Mouse (Mus musculus): Measurements from ENCODE around the gene Ciart.
A peak's percentile ranks its signal among the peaks of the same experiment; 100 is the strongest.
"Not testable (repeated sequence)": the region's sequence is repeated elsewhere in the genome, so short reads cannot be mapped to it uniquely, and the experiment has no call there.

Ciart gene

DNA sequence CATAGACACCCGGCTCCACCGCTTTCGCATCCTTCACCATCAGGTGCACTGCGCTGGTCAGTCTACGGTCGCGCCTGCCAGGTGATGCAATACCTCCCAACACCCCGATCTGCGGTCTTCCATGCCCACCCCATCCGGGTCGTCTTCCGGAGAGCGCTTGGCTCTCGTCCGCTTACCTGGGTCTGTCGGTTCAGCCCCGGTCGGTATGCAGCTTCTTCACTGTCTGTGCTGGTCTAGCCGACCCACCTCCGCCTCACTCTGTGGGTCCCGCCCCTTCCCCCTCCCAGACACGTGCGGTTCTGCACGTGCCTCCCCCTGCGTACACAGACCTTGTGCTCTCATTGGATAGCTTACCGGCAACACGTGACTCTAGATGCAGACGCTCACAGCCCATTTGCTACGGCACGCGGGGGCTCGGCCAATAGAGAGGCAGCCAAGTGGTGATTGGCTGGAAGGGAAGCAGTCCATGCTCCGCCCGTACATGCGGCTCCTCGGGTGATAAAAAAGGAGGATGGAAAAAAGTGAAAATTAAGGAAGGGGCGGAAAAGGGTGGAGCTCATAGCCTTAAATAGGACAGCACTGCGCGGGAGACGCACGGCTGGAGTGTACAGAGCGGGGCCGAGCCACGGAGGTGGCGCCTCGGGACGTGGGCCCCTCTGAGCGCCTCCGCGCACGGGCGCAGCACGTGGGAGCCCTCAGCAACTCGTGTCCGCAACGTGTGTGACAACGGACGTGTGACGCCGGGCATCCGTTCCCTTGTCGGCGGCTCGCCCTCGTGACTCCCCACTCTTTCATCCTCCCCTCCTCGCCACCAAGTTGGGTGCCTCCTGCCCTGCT, at the start of gene Ciart:
TSS of gene Ciart (minus strand) at position 273 of the 837 bp plus-strand sequence.
- peak; percentile 83 to 91 for DNase-seq

DNA sequence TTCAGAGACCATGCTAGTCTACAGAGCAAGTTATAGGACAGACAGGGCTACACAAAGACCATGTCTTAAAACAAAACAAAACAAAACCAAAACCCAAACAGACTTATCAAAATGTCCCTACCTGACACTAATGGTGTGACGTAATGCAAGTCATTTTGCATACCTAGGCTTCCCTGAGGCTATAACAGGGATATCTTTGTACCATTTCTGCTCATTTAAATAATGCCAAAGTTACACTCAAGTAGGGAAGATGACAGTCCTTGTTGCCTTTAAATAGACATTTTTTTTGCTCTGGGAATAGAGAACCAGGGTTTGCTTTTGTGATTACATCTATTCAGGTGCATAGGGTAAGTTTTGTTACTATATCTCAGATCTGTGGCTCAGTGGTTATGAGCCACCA, 49.4 kb upstream of the Ciart start:
- no peak for DNase-seq

DNA sequence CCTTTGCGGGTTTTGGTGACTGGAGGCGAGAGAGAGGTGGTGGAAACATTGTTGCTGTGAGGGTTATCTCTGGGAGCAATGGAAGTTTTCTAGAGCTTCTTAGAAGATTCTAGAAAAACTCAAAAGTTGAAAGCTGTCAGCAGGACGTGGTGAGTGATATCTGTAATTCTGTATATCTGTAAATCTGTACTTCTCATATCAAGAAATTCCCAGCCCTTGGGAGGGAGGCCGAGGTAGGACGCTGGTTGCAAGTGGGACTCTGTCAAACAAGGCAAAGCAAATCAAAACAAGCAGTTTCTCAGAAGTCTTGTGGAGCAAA, 48.4 kb upstream of the Ciart start:
- DNase-seq = peak in 1 of 2 experiments; percentile 35

DNA sequence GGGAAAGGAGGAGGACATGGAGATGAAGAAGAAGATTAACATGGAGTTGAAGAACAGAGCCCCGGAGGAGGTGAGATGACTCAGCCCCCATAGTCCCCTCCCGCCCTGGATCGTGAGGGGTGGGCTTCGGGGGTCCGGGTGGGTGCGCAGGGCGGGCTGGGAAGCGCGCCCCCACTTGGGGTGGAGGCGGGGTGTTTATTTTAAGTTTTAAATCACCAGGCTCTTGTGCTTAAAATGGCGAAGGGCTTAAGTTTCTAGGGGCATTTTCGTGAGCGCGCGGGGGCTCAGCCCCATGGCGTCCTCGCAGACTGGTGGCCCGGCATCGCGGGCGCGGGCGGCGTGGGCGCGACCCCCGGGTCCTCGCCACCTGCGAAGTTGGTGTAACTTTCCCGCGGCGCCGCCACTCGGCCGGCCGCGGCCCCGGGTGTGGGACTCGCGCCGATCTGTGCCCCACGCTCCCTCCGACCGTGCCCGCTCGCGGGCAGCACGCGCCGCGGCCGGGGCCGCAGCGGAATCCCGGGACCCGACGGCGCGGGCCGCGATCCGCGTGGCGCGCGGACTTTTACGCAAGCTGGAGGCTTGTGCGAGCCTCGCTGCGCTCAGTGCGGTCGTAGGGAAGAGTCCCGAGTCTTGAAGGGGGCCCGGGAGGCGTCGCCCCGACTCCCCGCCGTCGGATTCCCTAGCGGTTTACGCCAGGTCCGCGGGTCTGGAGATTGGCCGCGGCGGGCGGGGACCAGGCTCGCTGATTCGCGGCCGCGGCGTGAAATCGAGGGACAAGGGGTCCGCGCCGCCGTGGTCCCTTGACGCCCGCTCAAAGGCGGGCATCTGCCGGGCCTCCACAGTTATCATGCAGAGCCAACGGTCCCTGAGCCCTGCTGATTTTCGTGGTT, 47.8 kb upstream of the Ciart start:
- peak; percentile 61 to 69 for DNase-seq

DNA sequence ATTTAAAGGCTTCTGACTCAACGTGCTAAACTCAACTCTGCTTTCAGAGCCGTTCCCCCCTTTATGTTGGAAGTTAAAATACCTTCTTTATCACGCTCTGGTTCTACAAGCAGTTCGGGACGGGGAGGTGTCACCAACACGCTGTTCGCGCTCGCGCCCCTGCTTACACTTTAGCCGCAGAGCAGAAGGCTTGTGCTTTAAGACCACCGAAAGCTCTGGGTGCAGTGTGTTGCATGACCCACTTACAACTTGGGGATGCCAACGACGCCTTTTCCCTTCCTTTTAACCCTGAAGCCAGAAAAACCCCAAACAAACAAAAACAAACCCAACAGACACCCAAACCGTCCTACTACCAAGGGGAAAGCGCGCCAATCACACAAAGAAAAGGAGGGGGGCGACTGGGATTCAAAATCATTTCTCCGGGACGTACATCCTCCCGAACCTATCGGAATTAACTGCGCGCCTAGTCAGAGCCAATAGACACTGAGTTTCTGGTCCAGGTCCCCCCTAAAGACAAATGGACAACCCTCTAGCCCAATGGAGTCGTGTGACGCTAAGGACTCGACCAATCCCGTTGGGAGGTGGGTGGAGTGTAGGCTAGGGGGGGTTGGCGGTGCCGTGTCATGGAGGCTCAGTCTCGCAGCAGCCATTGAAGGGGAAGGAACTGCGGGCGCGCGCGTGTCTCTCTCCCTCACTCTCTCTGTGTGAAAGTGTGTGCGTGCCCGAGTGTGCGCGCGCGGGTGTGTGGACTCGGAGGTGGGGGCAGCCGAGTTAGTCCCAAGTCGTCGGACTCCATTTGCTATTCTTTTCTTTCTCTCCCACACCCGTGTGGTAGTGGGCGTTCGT, 46.8 kb upstream of the Ciart start, which contains the start of gene Anp32e:
TSS of gene Anp32e (plus strand) at position 589 of the 846 bp plus-strand sequence.
- DNase-seq = peak; percentile 97 to 98

DNA sequence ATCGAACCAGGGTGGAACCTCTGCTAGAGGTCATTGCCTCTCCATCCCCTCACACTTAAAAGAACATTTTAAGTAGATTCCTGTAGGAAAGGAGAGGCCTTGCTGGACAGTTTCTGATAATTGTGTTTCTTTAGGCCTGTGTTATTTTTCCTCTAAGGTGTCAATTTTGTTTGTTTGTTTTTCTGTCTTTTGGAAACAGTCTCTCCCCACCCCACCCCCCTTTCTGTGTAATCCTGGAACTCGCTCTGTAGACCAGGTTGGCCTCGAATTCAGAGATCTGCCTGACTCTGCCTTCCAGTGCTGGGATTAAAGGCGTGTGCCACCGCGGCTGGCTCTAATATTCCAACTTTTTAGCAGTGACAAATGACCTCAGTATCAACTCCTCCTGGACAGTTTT, 46.2 kb upstream of the Ciart start:
- DNase-seq = no peak

DNA sequence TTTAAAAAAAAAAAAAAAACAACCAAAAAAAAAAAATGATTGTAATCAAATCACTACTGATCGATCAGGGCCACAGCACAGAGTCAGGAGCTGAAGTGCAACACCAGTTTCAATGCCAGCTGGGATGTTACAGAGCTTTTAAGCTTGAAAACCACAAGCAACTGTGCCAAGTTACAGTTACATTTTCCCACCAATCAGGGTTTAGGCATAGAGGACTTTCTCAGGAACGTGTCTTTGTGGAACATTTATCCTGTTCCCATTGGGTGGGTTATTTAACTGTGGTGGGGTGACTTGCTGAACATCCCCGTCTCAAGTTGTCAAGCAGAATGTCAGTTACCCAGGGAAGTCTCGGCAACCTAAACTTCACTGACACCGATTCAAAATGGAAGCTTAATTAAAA, 43.0 kb upstream of the Ciart start:
- DNase-seq = no peak

DNA sequence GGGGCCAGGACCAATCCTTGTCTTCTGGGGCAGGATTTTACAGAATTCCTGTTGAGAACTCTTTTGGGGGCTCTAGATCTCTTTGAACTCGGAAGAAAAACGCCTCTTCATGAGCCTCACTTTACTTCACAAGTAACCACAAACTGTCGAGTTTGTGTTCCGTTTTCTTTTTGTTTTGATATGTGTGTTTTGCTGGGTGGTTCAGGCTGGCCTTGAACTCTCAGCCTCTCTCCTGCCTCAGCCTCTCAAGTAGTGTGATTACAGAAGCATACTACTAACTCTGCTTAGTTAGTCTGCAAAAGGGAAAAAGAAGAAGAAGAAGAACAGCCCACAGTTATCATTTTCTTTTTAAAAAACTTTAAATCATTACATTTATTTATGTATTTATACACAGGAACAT, 42.1 kb upstream of the Ciart start:
- DNase-seq = peak; percentile 19 to 49

DNA sequence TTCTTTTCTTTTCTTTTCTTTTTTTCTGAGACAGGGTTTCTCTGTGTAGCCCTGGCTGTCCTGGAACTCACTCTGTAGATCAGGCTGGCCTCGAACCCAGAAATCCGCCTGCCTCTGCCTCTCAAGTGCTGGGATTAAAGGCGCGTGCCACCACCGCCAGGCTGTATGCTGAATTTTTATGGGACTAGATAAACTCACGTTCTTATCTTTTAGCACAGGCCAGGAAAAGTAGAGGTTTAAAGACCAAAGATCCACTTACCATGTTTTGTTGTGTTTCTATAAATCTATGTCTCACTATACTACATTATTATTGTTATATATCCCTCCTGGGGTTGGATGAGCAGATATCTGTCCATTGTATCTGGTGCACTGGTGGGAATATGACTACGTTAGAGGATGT, 41.4 kb upstream of the Ciart start:
- not testable (repeated sequence) for DNase-seq

DNA sequence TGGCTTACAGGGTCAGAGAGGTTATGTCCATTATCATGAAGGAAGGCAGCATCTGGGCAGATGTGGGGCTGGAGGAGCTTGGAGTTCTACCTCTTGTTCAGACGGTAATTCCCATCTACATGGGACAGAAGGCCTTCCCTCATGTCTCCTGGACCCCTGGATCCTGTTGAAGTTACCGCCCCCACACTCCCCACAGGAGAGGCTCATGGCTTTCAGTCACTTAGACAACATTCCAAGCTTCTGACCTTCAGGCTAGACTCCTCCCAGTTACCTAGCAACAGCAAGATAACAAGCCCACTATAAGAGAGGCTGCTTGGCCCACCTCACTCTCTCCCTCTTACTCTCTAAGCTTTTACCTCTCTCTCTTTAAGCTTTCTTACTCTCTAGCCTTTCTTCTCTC, 38.5 kb upstream of the Ciart start:
- DNase-seq = not testable (repeated sequence)

DNA sequence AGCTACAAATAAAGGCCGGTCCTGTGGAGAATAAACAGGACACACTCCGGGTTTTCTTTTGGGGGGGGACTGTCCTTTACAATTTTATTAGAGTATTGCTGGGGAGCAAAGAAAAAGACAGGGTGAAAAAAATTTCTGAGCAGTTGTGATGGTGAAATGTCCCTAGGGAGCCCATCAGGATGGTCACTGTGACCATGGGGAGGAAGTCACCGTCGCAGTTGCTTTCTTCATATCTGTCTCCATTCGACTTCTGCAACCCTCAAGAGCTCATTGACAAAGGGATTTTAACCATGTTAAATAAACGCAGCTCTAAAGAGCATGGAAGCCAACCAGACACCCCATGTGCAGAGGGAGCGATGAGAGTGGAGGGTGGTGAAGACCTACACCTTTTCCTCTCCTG, 34.7 kb upstream of the Ciart start:
- no peak for DNase-seq

DNA sequence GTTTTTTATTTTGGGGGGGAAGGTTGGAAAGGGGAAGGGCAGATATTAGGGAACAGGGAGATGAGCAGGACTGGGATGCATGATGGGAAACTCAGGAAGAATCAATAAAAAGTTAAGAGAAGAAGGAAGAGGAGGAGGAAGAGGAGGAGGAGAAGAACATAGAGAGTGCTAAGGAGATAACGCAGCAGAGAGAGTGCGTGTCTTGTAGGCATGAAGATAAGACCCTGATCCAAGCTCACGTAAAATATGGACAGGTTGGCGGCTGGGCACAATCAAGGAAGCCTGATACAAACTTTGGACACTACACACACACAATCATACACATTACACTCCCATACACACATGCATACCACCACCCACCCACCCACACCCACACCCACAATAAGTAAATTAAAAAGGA, 32.7 kb upstream of the Ciart start:
- DNase-seq = no peak

DNA sequence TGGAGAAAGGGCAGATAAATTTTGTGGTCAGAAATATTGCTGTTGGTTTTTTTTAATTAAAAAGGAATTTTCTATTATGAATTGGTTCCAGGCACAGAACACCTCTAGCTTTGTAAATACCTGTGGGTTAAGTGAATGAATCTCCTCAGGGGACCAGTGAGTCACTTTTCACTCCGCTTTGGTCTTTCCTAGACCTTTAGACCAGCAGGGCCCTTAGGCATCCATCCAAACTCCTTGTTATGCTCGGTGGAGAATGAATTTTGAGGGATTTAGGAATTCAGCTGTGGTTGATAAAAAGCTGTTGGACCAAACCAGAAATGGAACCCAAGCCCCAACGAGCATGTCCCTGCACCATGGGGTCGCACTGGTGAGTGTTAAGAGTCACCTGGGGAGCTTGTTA, 25.6 kb upstream of the Ciart start:
- no peak for DNase-seq

DNA sequence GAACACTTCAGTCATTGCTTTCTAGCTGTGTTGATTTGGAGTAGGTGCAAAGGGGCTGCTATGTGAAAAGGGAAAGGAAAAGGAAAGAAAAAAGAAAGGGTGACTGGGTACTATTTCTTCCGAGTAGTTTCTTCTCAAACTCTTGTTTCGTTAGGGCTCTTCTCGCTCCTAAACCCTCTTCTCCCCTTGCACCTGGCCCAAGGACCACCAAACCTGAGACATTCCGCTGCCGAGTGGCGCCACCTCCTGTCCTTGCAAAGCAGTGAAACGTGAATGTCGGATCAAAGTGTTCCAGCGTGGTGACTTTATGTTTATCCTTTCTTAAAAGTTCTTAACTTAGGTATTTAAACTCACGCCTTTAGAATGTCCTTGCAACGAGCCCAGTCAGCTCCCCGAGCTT, 24.8 kb upstream of the Ciart start:
- peak; percentile 80 to 81 for DNase-seq

DNA sequence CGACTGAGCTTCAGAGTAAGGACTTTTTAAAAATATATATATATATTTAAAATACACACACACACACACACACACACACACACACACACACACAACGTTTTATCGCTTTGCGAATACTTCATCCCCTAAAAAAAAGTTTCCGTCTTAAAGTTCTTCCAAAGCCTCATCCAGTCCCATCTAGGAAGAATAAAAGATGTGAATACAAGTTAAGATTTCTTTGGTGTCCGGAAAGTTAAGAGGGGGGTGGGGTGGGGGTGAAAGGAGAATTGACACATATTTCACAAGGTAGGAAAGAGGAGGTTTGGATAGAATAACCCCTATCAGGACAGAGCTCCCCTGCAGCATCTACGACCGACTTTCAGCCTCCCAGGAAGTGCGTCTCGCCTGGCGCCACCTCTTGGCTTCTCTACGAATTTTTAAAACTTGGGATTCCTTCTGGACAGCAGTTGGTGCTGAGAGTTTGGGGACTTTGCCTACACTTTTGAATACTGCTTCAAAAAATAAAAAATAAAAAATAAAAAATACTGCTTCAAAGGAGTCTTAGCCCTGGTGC, 24.0 kb upstream of the Ciart start:
- DNase-seq = peak; percentile 58 to 62

DNA sequence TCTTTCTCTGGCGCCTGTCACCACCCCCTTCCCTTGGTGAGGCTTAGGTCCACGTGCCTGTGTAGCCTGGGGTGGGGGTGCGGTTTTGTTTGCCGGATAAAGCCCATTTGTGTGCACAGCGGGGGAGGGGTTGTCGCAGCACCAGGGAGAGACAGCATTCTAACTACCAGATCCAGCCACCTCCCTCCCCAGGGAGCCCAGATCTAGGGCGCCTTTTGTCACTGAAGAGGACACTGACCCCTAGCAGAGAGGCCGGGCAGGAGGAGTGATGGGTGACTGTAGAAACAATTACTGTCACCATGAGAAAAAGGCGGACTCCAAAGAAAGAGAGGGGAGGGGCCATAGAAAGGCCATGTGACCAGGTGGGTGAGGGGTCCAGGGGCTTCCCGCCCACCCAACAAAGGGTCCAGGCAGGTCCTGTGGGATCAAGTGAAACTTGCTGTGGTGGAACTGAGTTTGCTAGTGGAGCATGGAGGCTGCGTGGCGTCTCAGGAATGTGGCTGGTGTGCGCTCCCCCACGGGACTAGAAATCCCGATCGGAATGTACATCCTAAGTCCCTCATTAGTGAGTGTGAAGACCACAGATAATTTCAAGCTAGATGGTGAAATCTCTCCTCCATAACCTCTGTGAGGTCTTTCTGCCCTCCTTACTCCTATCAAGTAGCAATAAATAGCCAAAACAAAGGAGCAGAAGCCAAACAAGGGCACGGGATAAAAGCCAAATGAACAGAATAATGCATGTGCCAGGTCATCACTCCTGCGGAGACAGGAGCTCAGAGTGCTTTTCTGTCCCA, 23.3 kb upstream of the Ciart start:
- peak; percentile 36 to 61 for DNase-seq

DNA sequence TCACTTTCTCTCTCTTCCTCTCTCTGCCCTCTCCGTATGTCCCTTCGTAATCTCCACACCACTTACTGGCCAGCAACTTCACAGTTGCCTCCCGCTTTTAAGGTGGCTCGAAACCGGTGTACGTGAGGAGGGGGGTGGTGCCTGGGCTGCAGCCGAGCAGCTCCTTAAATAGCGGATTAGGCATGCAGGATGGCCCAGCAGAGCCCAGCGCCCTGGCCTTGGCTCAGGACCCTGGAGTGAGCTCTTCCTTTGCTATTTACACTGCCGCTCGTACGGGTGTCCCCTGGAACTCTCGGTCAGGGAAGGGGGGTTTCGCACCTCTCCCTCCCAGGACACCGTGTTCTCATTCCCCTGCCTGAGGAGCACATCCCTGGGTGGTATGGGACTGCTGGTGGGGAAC, 22.5 kb upstream of the Ciart start, which contains the start of gene Car14:
TSS of gene Car14 (minus strand) at position 124 of the 400 bp plus-strand sequence.
- no peak for DNase-seq

DNA sequence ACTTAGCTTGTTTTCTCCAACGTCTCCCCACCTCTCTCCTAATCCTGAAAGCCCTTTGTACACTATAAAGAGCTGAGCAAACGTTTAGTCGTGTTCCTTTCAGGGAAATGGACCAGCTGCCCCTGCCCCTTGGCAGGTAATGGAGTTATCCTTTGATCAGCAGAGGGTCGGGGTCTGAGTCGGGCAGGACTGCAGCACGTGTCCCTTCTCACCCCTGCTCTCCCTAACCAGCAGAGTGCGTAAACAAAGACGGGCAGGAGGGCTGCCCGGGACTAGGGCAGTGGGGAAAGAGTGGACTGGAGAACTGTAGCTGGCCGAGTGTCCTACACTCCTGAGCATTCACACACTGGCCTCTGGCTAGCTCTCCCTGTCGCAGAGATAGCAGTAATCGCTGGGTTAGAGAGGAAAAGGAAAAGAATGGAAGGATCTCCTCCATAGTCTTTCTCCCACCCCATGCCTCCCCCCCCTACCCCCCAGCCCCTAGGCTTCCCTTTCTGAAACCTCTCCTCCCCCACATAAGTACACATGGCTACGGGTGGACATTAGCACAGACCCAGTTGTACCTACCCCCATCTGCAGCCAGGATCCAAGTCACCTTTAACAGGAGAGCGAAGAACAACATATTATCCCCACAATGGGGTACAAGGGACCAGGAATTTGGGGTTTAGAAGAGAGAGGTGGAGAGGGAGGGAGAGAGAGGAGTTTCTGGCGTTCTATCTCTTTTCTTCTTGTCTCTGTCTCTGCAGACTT, 21.9 kb upstream of the Ciart start:
- no peak for DNase-seq

DNA sequence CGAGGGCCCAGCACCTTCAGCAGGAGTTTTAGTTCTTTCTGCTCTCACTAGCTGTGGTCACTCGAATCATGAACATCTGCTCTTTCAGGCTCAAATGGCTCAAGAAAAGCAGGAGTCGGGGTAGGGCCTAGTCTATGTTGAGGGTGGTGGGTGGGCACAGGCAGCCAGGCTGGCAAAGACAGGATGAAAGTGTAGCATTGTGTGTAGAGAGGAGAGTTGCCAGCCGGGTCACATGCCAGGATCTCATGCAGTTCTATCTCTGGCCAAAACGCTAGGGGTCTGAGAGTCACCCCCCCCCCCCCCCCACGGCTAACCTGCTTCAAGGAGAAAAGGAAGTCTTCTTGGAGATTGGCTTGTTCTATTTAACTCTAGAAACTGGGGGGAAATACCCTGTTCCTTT, 20.6 kb upstream of the Ciart start:
- DNase-seq = no peak

DNA sequence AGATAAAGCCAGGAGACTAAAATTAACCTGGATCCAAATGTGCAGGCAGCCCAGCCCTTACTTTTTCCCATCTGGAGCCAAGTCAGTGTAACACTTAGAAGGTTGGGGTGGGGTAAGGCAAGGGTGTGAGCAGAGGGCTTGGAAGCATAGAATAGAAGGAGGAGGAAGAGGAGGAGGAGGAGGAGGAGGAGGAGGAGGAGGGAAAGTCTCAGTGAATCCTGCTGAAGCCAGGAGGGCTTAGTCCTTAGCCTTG, 20.2 kb upstream of the Ciart start:
- DNase-seq = no peak

Data from thymus, postnatal 36 days (tissue).